Mouse (Mus musculus) liver, adult 2 months (tissue): ENCODE results near the gene Lyl1. TPM values are rescaled to one million over a fixed set of nuclear protein-coding genes. Genes with fewer than 3 reads are reported as not detected.
A peak's percentile ranks its signal among the peaks of the same experiment; 100 is the strongest.

Experiments used
- DNase-seq: peaks from one replicate; pipeline ENCODE4 v3.0.0-alpha.2; 2011; ENCODE audit warnings: low read depth, low spot score; ENCODE audit errors: extremely low read depth
- H3K27ac ChIP-seq: fragments of 200-500 bp; replicated peaks from 2 replicates; pipeline ENCODE4 v1.5.1; 2012; ENCODE audit warnings: low read depth, mild to moderate bottlenecking, control low read depth, inconsistent platforms, low read length; ENCODE audit not compliant: insufficient read depth
- H3K27me3 ChIP-seq: fragments of 200-500 bp; 2 replicates; pipeline ENCODE4 v1.6.1; 2012; ENCODE audit warnings: mild to moderate bottlenecking, moderate library complexity, low read length, inconsistent platforms; ENCODE audit not compliant: control insufficient read depth, insufficient read depth
- H3K36me3 ChIP-seq: fragments of 200-500 bp; 2 replicates; pipeline ENCODE4 v1.6.1; 2012; ENCODE audit warnings: low read length, inconsistent platforms; ENCODE audit not compliant: control insufficient read depth, insufficient read depth
- H3K4me1 ChIP-seq: fragments of 200-500 bp; 2 replicates; pipeline ENCODE4 v1.6.1; 2011; ENCODE audit warnings: low read length; ENCODE audit not compliant: control insufficient read depth, insufficient read depth
- H3K4me3 ChIP-seq: fragments of 200-500 bp; 2 replicates; pipeline ENCODE4 v1.5.1; 2011; ENCODE audit warnings: low read depth, mild to moderate bottlenecking, control low read depth, low read length, moderate library complexity; ENCODE audit not compliant: insufficient read depth
- H3K79me2 ChIP-seq: fragments of 200-500 bp; 2 replicates; pipeline ENCODE4 v1.6.1; 2012; ENCODE audit warnings: inconsistent platforms, mild to moderate bottlenecking, low read length, moderate library complexity; ENCODE audit not compliant: control insufficient read depth, insufficient read depth
- H3K9ac ChIP-seq: fragments of 200-500 bp; 2 replicates; pipeline ENCODE4 v1.6.1; 2012; ENCODE audit warnings: low read depth, mild to moderate bottlenecking, control low read depth, inconsistent platforms, low read length
- CTCF ChIP-seq: fragments of 200-500 bp; IDR thresholded peaks from 2 replicates; pipeline ENCODE4 v1.5.1; 2011; ENCODE audit warnings: low read depth, low read length, control low read depth
- POLR2A ChIP-seq: fragments of 200-500 bp; IDR thresholded peaks from 2 replicates; pipeline ENCODE4 v1.6.1; 2011; ENCODE audit warnings: low read length, control low read depth; ENCODE audit not compliant: insufficient read depth; ENCODE audit errors: extremely low read depth
- WGBS: fragments of 180-500 bp; shearing (Covaris S2); methylation state at CpG from one replicate; pipeline ENCODE4 v1.1.7; 2018; 5-methylcytosine and 5-hydroxymethylcytosine counted together
- polyA plus RNA-seq: library from polyadenylated mRNA; depleted of rRNA; stranded (reverse); fragments of >200 nt; gene quantifications from 2 replicates; pipeline ENCODE4 v1.2.3, GENCODE M21; 2012
- total RNA-seq: library from RNA; depleted of rRNA; stranded (reverse); fragments of >200 nt; gene quantifications from 2 replicates; pipeline ENCODE4 v1.2.3, GENCODE M21; 2014

The Lyl1 gene
- total and polyA plus RNA-seq, 2 experiments, result 0.18 to 1.3 TPM

DNA sequence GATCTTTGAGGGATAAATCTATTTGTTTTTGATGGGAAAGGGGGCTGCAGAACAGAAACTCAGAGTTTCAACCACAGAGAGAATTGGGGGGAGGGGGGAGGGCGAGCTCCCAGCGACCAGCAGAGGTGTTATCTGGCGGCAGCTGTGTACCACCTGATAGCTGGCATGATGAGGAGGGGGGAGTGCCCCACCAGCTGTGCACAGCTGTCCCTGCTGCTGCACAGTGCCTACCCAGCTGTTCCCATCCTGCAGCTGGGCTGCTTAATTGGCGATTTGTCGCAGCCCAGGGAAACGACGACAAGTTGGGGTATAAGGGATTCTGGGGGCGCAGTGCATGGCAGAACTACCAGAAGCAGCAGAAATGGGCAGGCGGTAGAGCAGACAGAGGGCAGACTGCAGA is 23.4 kb downstream of the Lyl1 start:
- peaks cover 38% of the 10 kb centered on the region for H3K4me1 ChIP-seq
- WGBS, result 71% methylated on average over 9 of the region's 9 CpGs

DNA sequence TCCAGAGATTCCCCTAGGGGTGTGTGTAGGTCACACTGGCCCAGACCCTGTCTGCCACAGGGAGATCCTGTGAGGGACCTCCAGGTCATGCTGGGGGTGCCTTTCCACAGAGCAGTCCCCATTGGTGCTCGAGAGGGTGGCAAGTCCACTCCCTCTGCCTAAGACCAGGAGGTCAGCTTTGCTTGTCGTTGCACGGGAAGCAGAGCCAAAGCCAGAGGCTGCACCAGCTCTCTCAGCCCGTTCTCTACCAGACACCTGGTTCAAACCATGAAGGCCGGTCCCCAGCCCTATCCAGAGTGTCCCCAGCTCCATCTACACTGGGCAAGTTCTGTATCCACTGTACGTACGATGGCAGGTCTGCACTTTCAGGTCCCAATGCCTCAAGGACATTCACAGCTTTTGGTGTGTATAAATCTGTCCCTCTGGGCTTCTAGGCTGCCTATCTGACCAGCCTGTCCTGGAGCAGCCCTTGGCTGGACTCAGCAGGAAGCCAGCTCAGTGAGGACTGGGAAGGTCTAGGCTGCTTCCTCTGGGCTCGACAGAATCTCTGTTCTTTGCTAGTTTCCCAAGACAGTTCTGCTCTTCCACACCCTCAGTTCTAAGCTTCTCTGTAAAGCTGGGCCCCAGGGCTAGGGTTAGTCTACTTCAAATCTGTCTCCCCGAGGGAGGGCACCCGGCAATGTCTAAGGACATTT is 24.1 kb downstream of the Lyl1 start:
- peak overlapping the region; percentile 55 for H3K9ac ChIP-seq
- 30% methylated on average over 10 of the region's 10 CpGs for WGBS
- peak; percentile 80 for DNase-seq
- H3K36me3 ChIP-seq, result peaks cover 3% of the 10 kb centered on the region; the same call in 1 of the 2 replicates
- no peak for TF ChIP-seq POLR2A
- no peak for TF ChIP-seq CTCF
- H3K4me3 ChIP-seq, result no peak overlapping the region
- H3K4me1 ChIP-seq, result peaks cover 42% of the 10 kb centered on the region
- H3K79me2 ChIP-seq, result no peaks in the 10 kb centered on the region
- peak overlapping the region; percentile 91 for H3K27ac ChIP-seq
- H3K27me3 ChIP-seq, result no peaks in the 10 kb centered on the region

More for the DNA sequence above, 23.4 kb downstream of the Lyl1 start:
- no peak for DNase-seq
- Histone ChIP-seq H3K79me2 (no peaks in the 10 kb centered on the region), H3K4me3 (no peak overlapping the region), H3K27me3 (no peaks in the 10 kb centered on the region), H3K9ac (peak overlapping the region; percentile 21; the same call in 1 of the 2 replicates), H3K27ac (peak overlapping the region; percentile 91), H3K36me3 (peaks cover 6% of the 10 kb centered on the region; the same call in 1 of the 2 replicates)
- TF ChIP-seq POLR2A (no peak), CTCF (no peak)

DNA sequence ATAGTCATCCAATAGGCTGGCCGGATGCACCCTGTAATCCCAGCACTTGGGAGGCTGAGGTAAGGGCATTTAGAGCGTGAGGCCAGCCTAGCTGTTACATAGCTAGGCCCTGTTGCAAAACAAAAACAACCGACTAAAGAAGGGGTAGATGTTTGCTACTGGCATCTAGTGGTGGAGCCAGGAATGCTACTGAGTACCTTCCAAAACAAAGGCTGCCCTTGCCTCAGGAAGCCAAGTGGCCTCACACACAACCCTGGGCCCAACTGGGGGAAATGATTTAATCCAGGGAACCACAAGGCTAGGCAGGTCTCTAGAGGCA is 24.6 kb downstream of the Lyl1 start:
- Histone ChIP-seq H3K36me3 (peaks cover 1% of the 10 kb centered on the region; the same call in 1 of the 2 replicates), H3K27ac (peak overlapping the region; percentile 91), H3K9ac (peak overlapping the region; percentile 55), H3K79me2 (no peaks in the 10 kb centered on the region), H3K27me3 (no peaks in the 10 kb centered on the region), H3K4me3 (no peak overlapping the region), H3K4me1 (peaks cover 42% of the 10 kb centered on the region)
- peak; percentile 88 for DNase-seq
- 9% methylated on average over 3 of the region's 3 CpGs for WGBS
- TF ChIP-seq CTCF (peak; percentile 39), POLR2A (no peak)

DNA sequence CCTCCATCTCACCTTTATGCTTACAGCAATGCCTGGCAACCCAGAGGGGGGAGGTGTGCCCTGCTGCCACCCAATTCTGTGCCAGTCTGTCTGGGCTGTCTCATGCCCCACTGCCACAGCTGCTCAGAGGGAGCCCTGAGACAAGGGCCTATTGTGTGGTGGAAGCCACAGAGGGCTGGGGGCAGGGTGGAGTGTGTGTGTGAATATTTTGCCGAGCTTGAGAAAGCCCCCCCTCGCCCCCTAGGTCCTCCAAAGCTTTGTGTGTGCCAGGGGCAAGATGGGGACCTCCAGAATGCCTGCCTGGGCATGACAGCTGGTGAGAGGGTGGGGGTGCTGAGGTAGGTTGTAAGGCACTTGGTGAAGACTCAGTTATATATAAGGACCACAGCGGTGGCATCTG is 27.2 kb downstream of the Lyl1 start:
- Histone ChIP-seq H3K4me3 (no peak overlapping the region), H3K36me3 (no peaks in the 10 kb centered on the region), H3K27ac (no peak overlapping the region), H3K79me2 (peaks cover 8% of the 10 kb centered on the region), H3K27me3 (no peaks in the 10 kb centered on the region), H3K4me1 (peaks cover 46% of the 10 kb centered on the region), H3K9ac (no peak overlapping the region)
- DNase-seq, result no peak
- no peak for TF ChIP-seq CTCF
- TF ChIP-seq POLR2A, result no peak
- 98% methylated on average over 3 of the region's 3 CpGs for WGBS

DNA sequence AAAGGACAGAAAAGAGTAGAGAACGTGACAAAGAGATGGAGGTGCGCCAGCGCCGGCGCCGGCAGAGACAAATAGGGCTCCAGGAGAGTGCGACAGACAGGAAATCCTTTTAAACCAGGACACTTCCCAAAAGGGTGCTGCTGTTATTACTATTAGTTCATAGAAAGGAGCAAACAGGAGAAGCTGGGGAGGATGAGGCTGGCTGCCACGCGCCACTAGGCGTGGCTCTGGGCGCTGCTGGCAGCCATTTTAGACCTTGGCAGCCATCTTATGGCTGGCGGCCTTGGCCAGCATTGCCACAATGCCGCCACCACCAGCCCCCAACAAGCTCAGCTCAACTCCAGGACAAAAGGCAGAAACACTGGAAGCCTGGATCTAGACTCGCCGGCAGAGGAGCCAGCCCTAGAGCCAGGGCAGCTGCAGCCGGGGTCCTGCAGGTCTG is 28.7 kb downstream of the Lyl1 start:
- WGBS, result 80% methylated on average over 16 of the region's 16 CpGs
- Histone ChIP-seq H3K27me3 (no peaks in the 10 kb centered on the region), H3K4me3 (no peak overlapping the region), H3K9ac (no peak overlapping the region), H3K36me3 (no peaks in the 10 kb centered on the region), H3K27ac (peak overlapping the region; percentile 30; the same call in 1 of the 2 replicates), H3K79me2 (peaks cover 18% of the 10 kb centered on the region), H3K4me1 (peaks cover 31% of the 10 kb centered on the region)
- no peak for TF ChIP-seq CTCF
- TF ChIP-seq POLR2A, result no peak
- no peak for DNase-seq
